Mouse (Mus musculus): ENCODE results near the gene Srsf9.

GRCm38 (mm10) chr5:115347564-115347963 is 20.6 kb downstream of the Srsf9 start:
- TF ChIP-seq CTCF (IDR thresholded peaks at IDR 0.05; ENCODE audit: low read depth) (peak; percentile 88), EP300 (IDR thresholded peaks at IDR 0.05; ENCODE audit: low read depth) (no peak)
